ENCODE assay signal across 8 mouse cellular contexts in genomic region chr2:26603720-26604671, GRCm38 (mm10). TPM values are rescaled to one million over a fixed set of nuclear protein-coding genes. Genes with fewer than 3 reads are reported as not detected.
DNase-seq lines count a peak whose midpoint lies in the region; ATAC-seq and TF ChIP-seq lines count a peak whose summit lies in the region.

Gene Agpat2 (minus strand): TSS chr2:26604417.

- peak within 1 kb of the TSS; percentile 71 for H3K4me2 ChIP-seq in hindbrain, embryonic 14.5 days (replicated peaks)
- H3K4me2 ChIP-seq in limb, embryonic 11.5 days (ENCODE audit: low read depth, severe bottlenecking), result peak within 1 kb of the TSS; percentile 90
- peak within 1 kb of the TSS; percentile 73 for H3K4me2 ChIP-seq in midbrain, embryonic 11.5 days

- H3K27me3 ChIP-seq in hindbrain, embryonic 14.5 days (ENCODE audit: control insufficient read depth, insufficient read depth, low read length), result peaks cover 28% of the 10 kb centered on the region
- no peaks in the 10 kb centered on the region for H3K27me3 ChIP-seq in limb, embryonic 11.5 days (ENCODE audit: control insufficient read depth, insufficient read depth, low read length)
- peaks cover 26% of the 10 kb centered on the region for H3K27me3 ChIP-seq in midbrain, embryonic 11.5 days (ENCODE audit: control insufficient read depth, insufficient read depth, low read length)
- H3K27me3 ChIP-seq in spleen, adult 2 months (ENCODE audit: control insufficient read depth, insufficient read depth, low read length), result no peaks in the 10 kb centered on the region

- no peak for TF ChIP-seq CTCF in bone marrow macrophage, adult 2 months (IDR thresholded peaks at IDR 0.05; ENCODE audit: low read depth, low read length)
- TF ChIP-seq CTCF in spleen, adult 2 months (IDR thresholded peaks at IDR 0.05; ENCODE audit: extremely low read depth, insufficient read depth, insufficient read length, insufficient replicate concordance), result peak; percentile 12; the same call in 1 of the 2 replicates

- peak within 1 kb of the TSS; percentile 72 for H3K27ac ChIP-seq in ES-E14 (ENCODE audit: insufficient read depth, low read depth, low read length, poor library complexity, severe bottlenecking)
- peak within 1 kb of the TSS; percentile 80 for H3K27ac ChIP-seq in bone marrow macrophage, adult 2 months (ENCODE audit: insufficient read depth, low read depth, low read length)
- H3K27ac ChIP-seq in hindbrain, embryonic 14.5 days, result no peak within 1 kb of the TSS
- H3K27ac ChIP-seq in limb, embryonic 11.5 days (replicated peaks; ENCODE audit: low read depth, low read length), result no peak within 1 kb of the TSS
- no peak within 1 kb of the TSS for H3K27ac ChIP-seq in midbrain, embryonic 11.5 days (ENCODE audit: low read depth, low read length)
- H3K27ac ChIP-seq in spleen, adult 2 months (ENCODE audit: insufficient read depth, low read length), result peak within 1 kb of the TSS; percentile 69

- peak within 1 kb of the TSS; percentile 88 to 98 for H3K4me3 ChIP-seq in ES-E14 (ENCODE audit: insufficient read depth in 1 of 2, low read depth in 1 of 2, low read length in 2 of 2, poor library complexity in 1 of 2, severe bottlenecking in 1 of 2)
- peak within 1 kb of the TSS; percentile 96 for H3K4me3 ChIP-seq in bone marrow macrophage, adult 2 months (ENCODE audit: insufficient read depth, low read length)
- H3K4me3 ChIP-seq in hindbrain, embryonic 14.5 days (replicated peaks; ENCODE audit: low read length), result peak within 1 kb of the TSS; percentile 52
- peak within 1 kb of the TSS; percentile 64 for H3K4me3 ChIP-seq in limb, embryonic 11.5 days (ENCODE audit: low read depth, low read length)
- H3K4me3 ChIP-seq in midbrain, embryonic 11.5 days (ENCODE audit: low read depth, low read length), result peak within 1 kb of the TSS; percentile 49
- H3K4me3 ChIP-seq in spleen, adult 2 months (ENCODE audit: extremely low read depth, insufficient read depth, insufficient read length), result peak within 1 kb of the TSS; percentile 67

- under 1% methylated on average over 89 of the region's 103 CpGs for WGBS in hindbrain, embryonic 14.5 days
- WGBS in limb, embryonic 11.5 days, result under 1% methylated on average over 100 of the region's 103 CpGs
- WGBS in midbrain, embryonic 11.5 days, result 1% methylated on average over 93 of the region's 103 CpGs
- WGBS in spleen, adult 2 months, result under 1% methylated on average over 86 of the region's 103 CpGs

- no peaks in the 10 kb centered on the region; the same call in 1 of the 2 replicates for H3K36me3 ChIP-seq in ES-E14 (ENCODE audit: control insufficient read depth, insufficient read depth, low read length, poor library complexity, severe bottlenecking)
- no peaks in the 10 kb centered on the region for H3K36me3 ChIP-seq in hindbrain, embryonic 14.5 days (replicated peaks; ENCODE audit: control insufficient read depth, insufficient read depth)
- H3K36me3 ChIP-seq in limb, embryonic 11.5 days (ENCODE audit: control insufficient read depth, insufficient read depth, low read length), result no peaks in the 10 kb centered on the region
- H3K36me3 ChIP-seq in midbrain, embryonic 11.5 days (ENCODE audit: control insufficient read depth, insufficient read depth, low read length), result no peaks in the 10 kb centered on the region
- no peaks in the 10 kb centered on the region for H3K36me3 ChIP-seq in spleen, adult 2 months (ENCODE audit: control insufficient read depth, insufficient read depth, low read length)

- peak; percentile 61 for DNase-seq in ES-E14 (ENCODE audit: low read depth, low spot score)
- peak; percentile 61 for DNase-seq in gastrocnemius, adult 18-20 months (ENCODE audit: low spot score)
- peak; percentile 51 for DNase-seq in hindbrain, embryonic 14.5 days (ENCODE audit: low spot score)
- DNase-seq in limb, embryonic 11.5 days (ENCODE audit: low spot score), result peak; percentile 72
- DNase-seq in midbrain, embryonic 11.5 days (ENCODE audit: low spot score, missing footprints), result peak; percentile 96
- DNase-seq in spleen, adult 2 months (ENCODE audit: low read depth in 1 of 2, low spot score in 2 of 2), result peak; percentile 34 to 75
- no peak for DNase-seq in cerebellum, adult 11 months

- peak; percentile 56 for ATAC-seq in hindbrain, embryonic 14.5 days (ENCODE audit: low FRiP score)
- ATAC-seq in limb, embryonic 11.5 days (ENCODE audit: insufficient number of reproducible peaks, low FRiP score, low TSS enrichment, low read depth), result peak; percentile 63
- peak; percentile 71 for ATAC-seq in midbrain, embryonic 11.5 days (ENCODE audit: low FRiP score)

- H3K9me3 ChIP-seq in ES-E14 (ENCODE audit: control insufficient read depth, insufficient read depth, low read depth, low read length), result no peaks in the 10 kb centered on the region
- no peaks in the 10 kb centered on the region for H3K9me3 ChIP-seq in hindbrain, embryonic 14.5 days (ENCODE audit: control insufficient read depth, low read length)
- no peaks in the 10 kb centered on the region for H3K9me3 ChIP-seq in limb, embryonic 11.5 days (ENCODE audit: control insufficient read depth, low read length)
- no peaks in the 10 kb centered on the region for H3K9me3 ChIP-seq in midbrain, embryonic 11.5 days (ENCODE audit: control insufficient read depth, low read length)

- H3K4me1 ChIP-seq in ES-E14 (ENCODE audit: control insufficient read depth in 2 of 2, insufficient read depth in 2 of 2, low read length in 2 of 2, poor library complexity in 1 of 2), result peaks cover 2 to 33% of the 10 kb centered on the region in 2 experiments; a peak in 3 of 4 replicates
- peaks cover 16% of the 10 kb centered on the region for H3K4me1 ChIP-seq in bone marrow macrophage, adult 2 months (ENCODE audit: control insufficient read depth, insufficient read depth, low read length)
- H3K4me1 ChIP-seq in hindbrain, embryonic 14.5 days (replicated peaks; ENCODE audit: control insufficient read depth, insufficient read depth, low read length), result peaks cover 12% of the 10 kb centered on the region
- H3K4me1 ChIP-seq in limb, embryonic 11.5 days (ENCODE audit: control insufficient read depth, insufficient read depth, low read length), result 0 out of 2 replicates have a peak, but pooled peaks cover 2% of the 10 kb centered on the region
- H3K4me1 ChIP-seq in midbrain, embryonic 11.5 days (ENCODE audit: control insufficient read depth, insufficient read depth, low read length), result peaks cover 9% of the 10 kb centered on the region
- peaks cover 18% of the 10 kb centered on the region for H3K4me1 ChIP-seq in spleen, adult 2 months (ENCODE audit: control insufficient read depth, insufficient read depth, insufficient read length)

- peak within 1 kb of the TSS; percentile 93 for H3K9ac ChIP-seq in ES-E14 (ENCODE audit: insufficient read depth, low read depth, low read length, poor library complexity, severe bottlenecking)
- peak within 1 kb of the TSS; percentile 58 for H3K9ac ChIP-seq in hindbrain, embryonic 14.5 days
- H3K9ac ChIP-seq in limb, embryonic 11.5 days (ENCODE audit: low read length), result peak within 1 kb of the TSS; percentile 73
- peak within 1 kb of the TSS; percentile 62 for H3K9ac ChIP-seq in midbrain, embryonic 11.5 days (ENCODE audit: low read length)

- in situ Hi-C loops in ES-E14 (cut with MboI; ENCODE audit: low sequenced_read_pairs in 2 of 2, unreplicated experiment in 2 of 2), result no loop called here

- TF ChIP-seq POLR2A in bone marrow macrophage, adult 2 months (IDR thresholded peaks at IDR 0.05; ENCODE audit: borderline replicate concordance, low read depth, low read length), result no peak
- TF ChIP-seq POLR2A in spleen, adult 2 months (IDR thresholded peaks at IDR 0.05; ENCODE audit: low read depth, low read length), result peak; percentile 3; the same call in 1 of the 2 replicates

TF ChIP-seq in ES-E14, 5 proteins besides CTCF, POLR2A, EP300 and RAD21:
- TF ChIP-seq ZNF384 (IDR thresholded peaks at IDR 0.05; ENCODE audit: low read depth, low read length) (no peak), CHD2 (IDR thresholded peaks at IDR 0.05; ENCODE audit: low read depth, low read length) (no peak), MAFK (IDR thresholded peaks at IDR 0.05; ENCODE audit: insufficient read depth, low read depth, low read length) (no peak), ZC3H11A (IDR thresholded peaks at IDR 0.05; ENCODE audit: borderline replicate concordance, low read depth, low read length) (no peak), HCFC1 (IDR thresholded peaks at IDR 0.05; ENCODE audit: borderline replicate concordance, insufficient read depth, low read length) (peak; percentile 43)

RNA-seq across cellular contexts. Expression of gene Agpat2, which starts in this region (rescaled TPM):
- total RNA-seq in ES-E14 (2012; rRNA removed), result 60.4 and 88.2 TPM in 2 replicates
- 35.3 and 38.5 TPM in 2 replicates for polyA plus RNA-seq in bone marrow macrophage, adult 2 months (2012; ENCODE audit: insufficient read depth, insufficient read length, missing spikeins)
- 1 to 10 TPM; 6.3 to 7.5 TPM for total RNA-seq in gastrocnemius, adult 18-20 months (2021)
- 5.6 and 6.6 TPM in 2 replicates for polyA plus RNA-seq in hindbrain, embryonic 14.5 days (2014; fragmentation: Nextera tagmentation; extraction: Ambion mirVana)
- polyA plus RNA-seq in limb, embryonic 11.5 days (2014; fragmentation: Nextera tagmentation; extraction: Ambion mirVana), result 12.2 and 12.8 TPM in 2 replicates
- polyA plus RNA-seq in midbrain, embryonic 11.5 days (2014; fragmentation: Nextera tagmentation; extraction: Ambion mirVana), result 8.2 TPM in 2 replicates
- polyA plus RNA-seq in spleen, adult 2 months (2012; rRNA removed), result 22.7 and 27.7 TPM in 2 replicates

Comparison
In these comparisons a context has a peak if more than half of its experiments do, and no peak if none do; other contexts are left out.
1. H3K27ac ChIP-seq: peak in ES-E14 (single experiment), bone marrow macrophage, adult 2 months (single experiment) and spleen, adult 2 months (single experiment); none in hindbrain, embryonic 14.5 days (single experiment), limb, embryonic 11.5 days (single experiment) and midbrain, embryonic 11.5 days (single experiment).
2. Peak in every context shown above with its lines, with median percentiles within 50 percentile points of each other: H3K4me3 ChIP-seq, H3K9ac ChIP-seq, ATAC-seq and H3K4me2 ChIP-seq.